Mouse (Mus musculus) adrenal gland (tissue): ENCODE data around the gene Lmx1a.

Experiments used
- intact Hi-C: fragments of 180-260 bp; cut with DNase I; formaldehyde crosslinking; loops from one replicate; pipeline ENCODE4 v1.15.1; 2025

Lmx1a gene

GRCm38 (mm10) chr1:167781787-167782484 lies 92.9 kb downstream of the Lmx1a start:
- intact Hi-C loops, result loop anchor here (10.0 kb wide), 1 partner anchor 367 kb away; no protein-coding TSS in a partner anchor

- intact Hi-C loops, result loop anchor here (10.0 kb wide), 1 partner anchor 369 kb away; no protein-coding TSS in a partner anchor
Measured at GRCm38 (mm10) chr1:167784067-167784466, 95.0 kb downstream of the Lmx1a start.

GRCm38 (mm10) chr1:167788684-167789413 lies 99.8 kb downstream of the Lmx1a start:
- intact Hi-C loops, result loop anchor here (10.0 kb wide), 1 partner anchor 374 kb away; no protein-coding TSS in a partner anchor

GRCm38 (mm10) chr1:167789448-167789847 lies 100.4 kb downstream of the Lmx1a start:
- intact Hi-C loops, result loop anchor here (10.0 kb wide), 1 partner anchor 375 kb away; no protein-coding TSS in a partner anchor

GRCm38 (mm10) chr1:167790688-167791087 lies 101.7 kb downstream of the Lmx1a start:
- intact Hi-C loops, result no loop called here

GRCm38 (mm10) chr1:167791221-167791620 lies 102.2 kb downstream of the Lmx1a start:
- intact Hi-C loops, result no loop called here

GRCm38 (mm10) chr1:167801923-167802322 lies 112.9 kb downstream of the Lmx1a start:
- intact Hi-C loops, result no loop called here

- intact Hi-C loops, result no loop called here
Measured at GRCm38 (mm10) chr1:167802510-167803271, 113.7 kb downstream of the Lmx1a start.

GRCm38 (mm10) chr1:167803351-167803981 lies 114.4 kb downstream of the Lmx1a start:
- intact Hi-C loops, result no loop called here

GRCm38 (mm10) chr1:167804836-167805235 lies 115.8 kb downstream of the Lmx1a start:
- intact Hi-C loops, result no loop called here

GRCm38 (mm10) chr1:167811141-167811540 lies 122.1 kb downstream of the Lmx1a start:
- intact Hi-C loops, result no loop called here

- intact Hi-C loops, result no loop called here
Measured at GRCm38 (mm10) chr1:167815166-167815565, 126.1 kb downstream of the Lmx1a start.

- intact Hi-C loops, result no loop called here
Measured at GRCm38 (mm10) chr1:167817028-167817427, 128.0 kb downstream of the Lmx1a start.

GRCm38 (mm10) chr1:167817616-167818015 lies 128.6 kb downstream of the Lmx1a start:
- intact Hi-C loops, result no loop called here

GRCm38 (mm10) chr1:167820031-167820430 lies 131.0 kb downstream of the Lmx1a start:
- intact Hi-C loops, result no loop called here

GRCm38 (mm10) chr1:167821125-167821524 lies 132.1 kb downstream of the Lmx1a start:
- intact Hi-C loops, result no loop called here

GRCm38 (mm10) chr1:167830291-167830690 lies 141.3 kb downstream of the Lmx1a start:
- intact Hi-C loops, result no loop called here

GRCm38 (mm10) chr1:167831601-167832000 lies 142.6 kb downstream of the Lmx1a start:
- intact Hi-C loops, result no loop called here

GRCm38 (mm10) chr1:167854801-167855200 lies 165.8 kb downstream of the Lmx1a start:
- intact Hi-C loops, result no loop called here

- intact Hi-C loops, result no loop called here
Measured at GRCm38 (mm10) chr1:167872028-167872427, 183.0 kb downstream of the Lmx1a start.

- intact Hi-C loops, result no loop called here
Measured at GRCm38 (mm10) chr1:167874099-167874498, 185.1 kb downstream of the Lmx1a start.
